Mouse (Mus musculus) intestine, embryonic 14.5 days (tissue): ENCODE results near the gene Slc1a2. TPM values are rescaled to one million over a fixed set of nuclear protein-coding genes. Genes with fewer than 3 reads are reported as not detected.

Experiments
- ATAC-seq: fragments of 200-750 bp; cut with Nextera tagmentation; replicated peaks from 2 replicates; pipeline ENCODE4 v1.8.0; 2017; ENCODE audit warnings: low read depth, moderate number of reproducible peaks, moderate TSS enrichment, moderate library complexity; ENCODE audit not compliant: low FRiP score, low TSS enrichment
- DNase-seq: peaks from one replicate; pipeline ENCODE4 v3.0.0-alpha.2; 2018; ENCODE audit warnings: low spot score
- H3K27ac ChIP-seq: fragments of 300-500 bp; sonication (generic); 2 replicates; pipeline ENCODE4 v1.5.1; 2014; ENCODE audit warnings: low read depth, mild to moderate bottlenecking, control low read depth
- H3K27me3 ChIP-seq: fragments of 300-500 bp; sonication (generic); replicated peaks from 2 replicates; pipeline ENCODE4 v1.6.1; 2014; ENCODE audit warnings: low read length, control low read depth; ENCODE audit not compliant: control insufficient read depth, insufficient read depth
- H3K36me3 ChIP-seq: fragments of 300-500 bp; sonication (generic); 2 replicates; pipeline ENCODE4 v1.6.1; 2014; ENCODE audit warnings: low read length, control low read depth; ENCODE audit not compliant: control insufficient read depth, insufficient read depth
- H3K4me1 ChIP-seq: fragments of 300-500 bp; sonication (generic); replicated peaks from 2 replicates; pipeline ENCODE4 v1.6.1; 2014; ENCODE audit warnings: low read length, control low read depth, mixed read lengths; ENCODE audit not compliant: control insufficient read depth, insufficient read depth
- H3K4me2 ChIP-seq: fragments of 300-500 bp; sonication (generic); 2 replicates; pipeline ENCODE4 v1.6.1; 2014; ENCODE audit warnings: low read length
- H3K4me3 ChIP-seq: fragments of 300-500 bp; sonication (generic); 2 replicates; pipeline ENCODE4 v1.5.1; 2014; ENCODE audit warnings: low read depth, low read length, control low read depth, mixed read lengths
- H3K9ac ChIP-seq: fragments of 300-500 bp; sonication (generic); 2 replicates; pipeline ENCODE4 v1.6.1; 2014; ENCODE audit warnings: mild to moderate bottlenecking, low read length
- H3K9me3 ChIP-seq: fragments of 300-500 bp; sonication (generic); 2 replicates; pipeline ENCODE4 v1.6.1; 2016; ENCODE audit warnings: low read length, control low read depth; ENCODE audit not compliant: control insufficient read depth
- WGBS: fragments of 180-500 bp; shearing (Covaris S2); extraction: QIAGEN DNeasy Blood & Tissue Kit; methylation state at CpG from one replicate; pipeline ENCODE4 v1.1.7; 2014; 5-methylcytosine and 5-hydroxymethylcytosine counted together
- polyA plus RNA-seq: library from polyadenylated mRNA; unstranded; fragments of >200 nt; fragmentation: Nextera tagmentation; extraction: Ambion mirVana; gene quantifications from 2 replicates; pipeline ENCODE4 v1.2.1, GENCODE M21; 2014

Slc1a2 gene
- polyA plus RNA-seq, 1 experiment from 2014 or later: 0.78 TPM

GRCm38 (mm10) chr2:102635523-102636060 lies 22.9 kb upstream of the Slc1a2 start:
- no peak for DNase-seq
- 85% methylated on average over 3 of the region's 3 CpGs for WGBS
- no peak for ATAC-seq

GRCm38 (mm10) chr2:102636116-102636600 lies 22.3 kb upstream of the Slc1a2 start:
- H3K36me3 ChIP-seq: peaks cover 3% of the 10 kb centered on the region; the same call in 1 of the 2 replicates
- no peak overlapping the region for H3K9ac ChIP-seq
- 90% methylated on average over 7 of the region's 7 CpGs for WGBS
- H3K4me2 ChIP-seq: no peak overlapping the region
- no peaks in the 10 kb centered on the region for H3K9me3 ChIP-seq
- no peaks in the 10 kb centered on the region for H3K4me1 ChIP-seq
- ATAC-seq (no peak), DNase-seq (no peak)
- H3K27me3 ChIP-seq: no peaks in the 10 kb centered on the region
- no peak overlapping the region for H3K4me3 ChIP-seq
- no peak overlapping the region for H3K27ac ChIP-seq

More at GRCm38 (mm10) chr2:102635523-102636060, 22.9 kb upstream of the Slc1a2 start:
- Histone ChIP-seq H3K9ac (no peak overlapping the region), H3K4me1 (no peaks in the 10 kb centered on the region), H3K4me2 (no peak overlapping the region), H3K4me3 (no peak overlapping the region), H3K27me3 (no peaks in the 10 kb centered on the region), H3K9me3 (no peaks in the 10 kb centered on the region), H3K36me3 (peaks cover 3% of the 10 kb centered on the region; the same call in 1 of the 2 replicates), H3K27ac (no peak overlapping the region)

GRCm38 (mm10) chr2:102638140-102638539 lies 20.3 kb upstream of the Slc1a2 start:
- 64% methylated on average over 5 of the region's 5 CpGs for WGBS
- Histone ChIP-seq H3K4me3 (no peak overlapping the region), H3K9me3 (no peaks in the 10 kb centered on the region), H3K36me3 (peaks cover 8% of the 10 kb centered on the region; the same call in 1 of the 2 replicates), H3K4me2 (no peak overlapping the region), H3K9ac (no peak overlapping the region), H3K27ac (no peak overlapping the region), H3K4me1 (no peaks in the 10 kb centered on the region), H3K27me3 (no peaks in the 10 kb centered on the region)
- ATAC-seq (no peak), DNase-seq (no peak)

- H3K4me2 ChIP-seq: no peak overlapping the region
- H3K27me3 ChIP-seq: no peaks in the 10 kb centered on the region
- H3K27ac ChIP-seq: no peak overlapping the region
- DNase-seq: no peak
- ATAC-seq: no peak
- H3K4me1 ChIP-seq: no peaks in the 10 kb centered on the region
- H3K4me3 ChIP-seq: no peak overlapping the region
- H3K9ac ChIP-seq: no peak overlapping the region
- no peaks in the 10 kb centered on the region for H3K9me3 ChIP-seq
- peaks cover 8% of the 10 kb centered on the region; the same call in 1 of the 2 replicates for H3K36me3 ChIP-seq
- WGBS: 37% methylated on average over 2 of the region's 2 CpGs
Measured at GRCm38 (mm10) chr2:102638690-102639089, 19.8 kb upstream of the Slc1a2 start.

- Histone ChIP-seq H3K4me2 (no peak overlapping the region), H3K27me3 (no peaks in the 10 kb centered on the region), H3K4me3 (no peak overlapping the region), H3K36me3 (no peaks in the 10 kb centered on the region), H3K9me3 (no peaks in the 10 kb centered on the region), H3K27ac (no peak overlapping the region), H3K9ac (no peak overlapping the region), H3K4me1 (no peaks in the 10 kb centered on the region)
- ATAC-seq (no peak), DNase-seq (no peak)
- 79% methylated on average over 10 of the region's 10 CpGs for WGBS
Measured at GRCm38 (mm10) chr2:102648845-102649500, 9.5 kb upstream of the Slc1a2 start.

- Histone ChIP-seq H3K27me3 (no peaks in the 10 kb centered on the region), H3K9ac (no peak overlapping the region), H3K36me3 (no peaks in the 10 kb centered on the region), H3K4me2 (no peak overlapping the region), H3K9me3 (no peaks in the 10 kb centered on the region), H3K4me1 (no peaks in the 10 kb centered on the region), H3K27ac (no peak overlapping the region), H3K4me3 (no peak overlapping the region)
- DNase-seq: no peak
- ATAC-seq: no peak
- 79% methylated on average over 4 of the region's 4 CpGs for WGBS
Measured at GRCm38 (mm10) chr2:102650322-102650721, 8.1 kb upstream of the Slc1a2 start.

GRCm38 (mm10) chr2:102655966-102656725 lies 2.3 kb upstream of the Slc1a2 start:
- Histone ChIP-seq H3K27me3 (peaks cover 29% of the 10 kb centered on the region), H3K4me2 (no peak overlapping the region), H3K4me3 (no peak overlapping the region), H3K36me3 (no peaks in the 10 kb centered on the region), H3K27ac (no peak overlapping the region), H3K9me3 (no peaks in the 10 kb centered on the region), H3K9ac (no peak overlapping the region), H3K4me1 (no peaks in the 10 kb centered on the region)
- DNase-seq: no peak
- 62% methylated on average over 8 of the region's 8 CpGs for WGBS
- no peak for ATAC-seq

GRCm38 (mm10) chr2:102657726-102658125 lies 733 bp upstream of the Slc1a2 start:
- DNase-seq: peak; percentile 50
- Histone ChIP-seq H3K36me3 (no peaks in the 10 kb centered on the region), H3K4me1 (no peaks in the 10 kb centered on the region), H3K4me2 (peak overlapping the region; percentile 91), H3K4me3 (no peak overlapping the region), H3K9ac (no peak overlapping the region), H3K27ac (no peak overlapping the region), H3K27me3 (peaks cover 29% of the 10 kb centered on the region), H3K9me3 (no peaks in the 10 kb centered on the region)
- ATAC-seq: no peak
- WGBS: 19% methylated on average over 7 of the region's 7 CpGs
